Mouse (Mus musculus): Measurements from ENCODE around the gene Pate2. TPM values are rescaled to one million over a fixed set of nuclear protein-coding genes. Genes with fewer than 3 reads are reported as not detected.

The Pate2 gene
- polyA plus RNA-seq, 1 experiment from 2014 or later = 0.84 TPM

- Histone ChIP-seq H3K9ac (replicated peaks; ENCODE audit: low read length) (no peak within 1 kb of the TSS), H3K36me3 (ENCODE audit: insufficient read depth, low read length) (no peaks in the 10 kb centered on the region), H3K27me3 (ENCODE audit: insufficient read depth, low read length) (no peaks in the 10 kb centered on the region), H3K4me2 (replicated peaks; ENCODE audit: low read depth, low read length) (no peak within 1 kb of the TSS), H3K27ac (ENCODE audit: low read length) (no peak within 1 kb of the TSS), H3K9me3 (ENCODE audit: low read length) (no peaks in the 10 kb centered on the region), H3K4me1 (ENCODE audit: insufficient read depth, low read length) (no peaks in the 10 kb centered on the region), H3K4me3 (ENCODE audit: low read length) (no peak within 1 kb of the TSS)
- WGBS = 50% methylated on average over 1 of the region's 1 CpGs
- ATAC-seq (ENCODE audit: low FRiP score, low TSS enrichment) = no peak
Observed at GRCm38 (mm10) chr9:35687013-35687412, 116.9 kb downstream of the Pate2 start, which contains the start of gene Pate1. Pate1 (minus strand) TSS chr9:35687390.

GRCm38 (mm10) chr9:35691924-35692323 is 121.8 kb downstream of the Pate2 start:
- H3K9ac ChIP-seq (replicated peaks; ENCODE audit: low read length) = no peak overlapping the region
- no peak for ATAC-seq (ENCODE audit: low FRiP score, low TSS enrichment)
- no peak overlapping the region for H3K4me3 ChIP-seq (ENCODE audit: low read length)
- no peak overlapping the region for H3K4me2 ChIP-seq (replicated peaks; ENCODE audit: low read depth, low read length)
- H3K27ac ChIP-seq (ENCODE audit: low read length) = no peak overlapping the region
- H3K9me3 ChIP-seq (ENCODE audit: low read length) = no peaks in the 10 kb centered on the region
- H3K36me3 ChIP-seq (ENCODE audit: insufficient read depth, low read length) = no peaks in the 10 kb centered on the region
- H3K4me1 ChIP-seq (ENCODE audit: insufficient read depth, low read length) = no peaks in the 10 kb centered on the region
- H3K27me3 ChIP-seq (ENCODE audit: insufficient read depth, low read length) = no peaks in the 10 kb centered on the region

GRCm38 (mm10) chr9:35707265-35707664 is 137.2 kb downstream of the Pate2 start:
- no peak overlapping the region for H3K9ac ChIP-seq (replicated peaks; ENCODE audit: low read length)
- no peaks in the 10 kb centered on the region for H3K27me3 ChIP-seq (ENCODE audit: insufficient read depth, low read length)
- H3K9me3 ChIP-seq (ENCODE audit: low read length) = no peaks in the 10 kb centered on the region
- H3K36me3 ChIP-seq (ENCODE audit: insufficient read depth, low read length) = no peaks in the 10 kb centered on the region
- no peaks in the 10 kb centered on the region for H3K4me1 ChIP-seq (ENCODE audit: insufficient read depth, low read length)
- H3K27ac ChIP-seq (ENCODE audit: low read length) = no peak overlapping the region
- no peak overlapping the region for H3K4me2 ChIP-seq (replicated peaks; ENCODE audit: low read depth, low read length)
- no peak overlapping the region for H3K4me3 ChIP-seq (ENCODE audit: low read length)
- no peak for ATAC-seq (ENCODE audit: low FRiP score, low TSS enrichment)

Other genes starting within 250 kb of the Pate2 start
- gene Cdon, start 149.2 kb upstream of the Pate2 start, polyA plus RNA-seq (2015; fragmentation: Nextera tagmentation; extraction: Ambion mirVana) = 3.8 and 4.2 TPM in 2 replicates
- not detected in 2 replicates for gene Gm1113, start 52.0 kb upstream of the Pate2 start, polyA plus RNA-seq (2015; fragmentation: Nextera tagmentation; extraction: Ambion mirVana)
- gene Ddx25, start 11.8 kb upstream of the Pate2 start, polyA plus RNA-seq (2015; fragmentation: Nextera tagmentation; extraction: Ambion mirVana) = 2.3 TPM in 2 replicates
- gene Pus3, start 11.7 kb upstream of the Pate2 start, polyA plus RNA-seq (2015; fragmentation: Nextera tagmentation; extraction: Ambion mirVana) = 20.6 and 24.0 TPM in 2 replicates
- gene Hyls1, start 114 bp downstream of the Pate2 start, polyA plus RNA-seq (2015; fragmentation: Nextera tagmentation; extraction: Ambion mirVana) = 15.3 and 16.4 TPM in 2 replicates
- gene Pate4, start 41.7 kb downstream of the Pate2 start, polyA plus RNA-seq (2015; fragmentation: Nextera tagmentation; extraction: Ambion mirVana) = not detected in 2 replicates
- gene Pate3, start 77.9 kb downstream of the Pate2 start, polyA plus RNA-seq (2015; fragmentation: Nextera tagmentation; extraction: Ambion mirVana) = not detected in 2 replicates
- gene Pate1, start 117.1 kb downstream of the Pate2 start, polyA plus RNA-seq (2015; fragmentation: Nextera tagmentation; extraction: Ambion mirVana) = not detected in 2 replicates
- not detected in 2 replicates for gene Gm17677, start 170.8 kb downstream of the Pate2 start, polyA plus RNA-seq (2015; fragmentation: Nextera tagmentation; extraction: Ambion mirVana)
- not detected in 2 replicates for gene Gm17727, start 207.8 kb downstream of the Pate2 start, polyA plus RNA-seq (2015; fragmentation: Nextera tagmentation; extraction: Ambion mirVana)
- gene Gm27235, start 219.8 kb downstream of the Pate2 start, polyA plus RNA-seq (2015; fragmentation: Nextera tagmentation; extraction: Ambion mirVana) = not detected in 2 replicates
- not detected in 2 replicates for gene D730048I06Rik, start 219.8 kb downstream of the Pate2 start, polyA plus RNA-seq (2015; fragmentation: Nextera tagmentation; extraction: Ambion mirVana)